In genomic region chr2:93469118-93469517, GRCm38 (mm10) we compare ENCODE assay signal across 9 mouse cellular contexts. TPM values are rescaled to one million over a fixed set of nuclear protein-coding genes. Genes with fewer than 3 reads are reported as not detected.
DNase-seq lines count a peak whose midpoint lies in the region; ATAC-seq and TF ChIP-seq lines count a peak whose summit lies in the region.
"Had no signal": no experiment of that assay in that cellular context is flagged by ENCODE, and none has a peak within 500 bp of the region (broad histone marks: within the 10 kb centered on the region; RNA-seq: fewer than 3 reads in every experiment).

No protein-coding gene starts in this region.

- no peak overlapping the region for H3K4me2 ChIP-seq in forebrain, postnatal 0 days (ENCODE audit: low read depth)
- H3K4me2 ChIP-seq in forebrain, embryonic 13.5 days: no peak overlapping the region
- no peak overlapping the region for H3K4me2 ChIP-seq in midbrain, embryonic 11.5 days
- H3K4me2 ChIP-seq in midbrain, embryonic 15.5 days: no peak overlapping the region
- H3K4me2 ChIP-seq in midbrain, embryonic 14.5 days (ENCODE audit: low read length): no peak overlapping the region
- no peak overlapping the region for H3K4me2 ChIP-seq in heart, embryonic 11.5 days

- H3K27me3 ChIP-seq in forebrain, postnatal 0 days (ENCODE audit: insufficient read depth, low read length): no peaks in the 10 kb centered on the region
- peaks cover 11% of the 10 kb centered on the region for H3K27me3 ChIP-seq in forebrain, embryonic 13.5 days
- no peaks in the 10 kb centered on the region; the same call in 1 of the 2 replicates for H3K27me3 ChIP-seq in midbrain, embryonic 11.5 days (ENCODE audit: control insufficient read depth, insufficient read depth, low read length)
- H3K27me3 ChIP-seq in midbrain, embryonic 15.5 days (replicated peaks): no peaks in the 10 kb centered on the region
- H3K27me3 ChIP-seq in midbrain, embryonic 14.5 days (ENCODE audit: control insufficient read depth, insufficient read depth, low read length): no peaks in the 10 kb centered on the region
- peaks cover 5% of the 10 kb centered on the region; the same call in 1 of the 2 replicates for H3K27me3 ChIP-seq in heart, embryonic 11.5 days (ENCODE audit: control insufficient read depth, insufficient read depth, low read length)

- no peaks in the 10 kb centered on the region for H3K4me1 ChIP-seq in forebrain, postnatal 0 days (ENCODE audit: insufficient read depth)
- H3K4me1 ChIP-seq in forebrain, embryonic 13.5 days: peaks cover 9% of the 10 kb centered on the region; the same call in 1 of the 2 replicates
- peaks cover 8% of the 10 kb centered on the region for H3K4me1 ChIP-seq in midbrain, embryonic 11.5 days (ENCODE audit: control insufficient read depth, insufficient read depth, low read length)
- peaks cover 10% of the 10 kb centered on the region for H3K4me1 ChIP-seq in midbrain, embryonic 15.5 days
- peaks cover 2% of the 10 kb centered on the region; the same call in 1 of the 2 replicates for H3K4me1 ChIP-seq in midbrain, embryonic 14.5 days (ENCODE audit: control insufficient read depth, insufficient read depth, low read length)
- H3K4me1 ChIP-seq in heart, embryonic 11.5 days (ENCODE audit: control insufficient read depth, insufficient read depth, low read length): peaks cover 2% of the 10 kb centered on the region; the same call in 1 of the 2 replicates

- no peak overlapping the region for H3K9ac ChIP-seq in forebrain, postnatal 0 days
- H3K9ac ChIP-seq in forebrain, embryonic 13.5 days: no peak overlapping the region
- no peak overlapping the region for H3K9ac ChIP-seq in midbrain, embryonic 11.5 days (ENCODE audit: low read length)
- H3K9ac ChIP-seq in midbrain, embryonic 15.5 days: no peak overlapping the region
- no peak overlapping the region for H3K9ac ChIP-seq in midbrain, embryonic 14.5 days (replicated peaks; ENCODE audit: low read length)
- H3K9ac ChIP-seq in heart, embryonic 11.5 days (ENCODE audit: low read depth, low read length): no peak overlapping the region
- H3K9ac ChIP-seq: lung, embryonic 15.5 days had no signal

- H3K9me3 ChIP-seq in forebrain, postnatal 0 days (ENCODE audit: low read length): no peaks in the 10 kb centered on the region
- no peaks in the 10 kb centered on the region for H3K9me3 ChIP-seq in forebrain, embryonic 13.5 days (replicated peaks)
- H3K9me3 ChIP-seq in midbrain, embryonic 11.5 days (ENCODE audit: control insufficient read depth, low read length): no peaks in the 10 kb centered on the region
- H3K9me3 ChIP-seq in midbrain, embryonic 15.5 days: no peaks in the 10 kb centered on the region
- H3K9me3 ChIP-seq in midbrain, embryonic 14.5 days (ENCODE audit: control insufficient read depth, low read length): no peaks in the 10 kb centered on the region
- H3K9me3 ChIP-seq in heart, embryonic 11.5 days (replicated peaks; ENCODE audit: control insufficient read depth, low read length): no peaks in the 10 kb centered on the region
- H3K9me3 ChIP-seq: lung, embryonic 15.5 days had no signal

- H3K27ac ChIP-seq in forebrain, postnatal 0 days (ENCODE audit: low read depth, low read length): no peak overlapping the region
- H3K27ac ChIP-seq in forebrain, embryonic 13.5 days: no peak overlapping the region
- no peak overlapping the region for H3K27ac ChIP-seq in midbrain, embryonic 11.5 days (ENCODE audit: low read depth, low read length)
- no peak overlapping the region for H3K27ac ChIP-seq in midbrain, embryonic 15.5 days
- no peak overlapping the region for H3K27ac ChIP-seq in midbrain, embryonic 14.5 days (replicated peaks; ENCODE audit: low read depth, low read length)
- no peak overlapping the region for H3K27ac ChIP-seq in heart, embryonic 11.5 days (ENCODE audit: low read depth, low read length)
- H3K27ac ChIP-seq: lung, embryonic 15.5 days had no signal

- peak; percentile 66 for TF ChIP-seq CTCF in forebrain, postnatal 0 days (IDR thresholded peaks at IDR 0.05; ENCODE audit: low read depth)

- H3K4me3 ChIP-seq in forebrain, postnatal 0 days (ENCODE audit: low read depth, low read length): no peak overlapping the region
- H3K4me3 ChIP-seq in forebrain, embryonic 13.5 days: no peak overlapping the region
- H3K4me3 ChIP-seq in midbrain, embryonic 11.5 days (ENCODE audit: low read depth, low read length): no peak overlapping the region
- no peak overlapping the region for H3K4me3 ChIP-seq in midbrain, embryonic 15.5 days
- H3K4me3 ChIP-seq in midbrain, embryonic 14.5 days (replicated peaks; ENCODE audit: low read depth, low read length): no peak overlapping the region
- no peak overlapping the region for H3K4me3 ChIP-seq in heart, embryonic 11.5 days (ENCODE audit: low read depth, low read length)

- peak; percentile 23 for DNase-seq in forebrain, postnatal 0 days
- DNase-seq in midbrain, embryonic 11.5 days (ENCODE audit: low spot score, missing footprints): peak; percentile 94
- peak; percentile 80 for DNase-seq in embryo, embryonic 10.5 days (ENCODE audit: low spot score)
- DNase-seq in midbrain, embryonic 14.5 days: peak; percentile 72
- no peak for DNase-seq in natural killer cell, adult 2 months (ENCODE audit: low spot score in 2 of 2)

- 11% methylated on average over 7 of the region's 7 CpGs for WGBS in forebrain, postnatal 0 days
- WGBS in forebrain, embryonic 13.5 days: 3% methylated on average over 7 of the region's 7 CpGs
- WGBS in midbrain, embryonic 11.5 days: 3% methylated on average over 7 of the region's 7 CpGs
- WGBS in midbrain, embryonic 15.5 days: 6% methylated on average over 7 of the region's 7 CpGs
- 4% methylated on average over 7 of the region's 7 CpGs for WGBS in midbrain, embryonic 14.5 days
- 12% methylated on average over 7 of the region's 7 CpGs for WGBS in heart, embryonic 11.5 days (ENCODE audit: insufficient replicate concordance)

- ATAC-seq in forebrain, postnatal 0 days: no peak
- ATAC-seq in forebrain, embryonic 13.5 days: no peak
- ATAC-seq in midbrain, embryonic 11.5 days (ENCODE audit: low FRiP score): peak; percentile 40; the same call in 1 of the 2 replicates
- ATAC-seq in midbrain, embryonic 15.5 days (replicated peaks): no peak
- ATAC-seq in midbrain, embryonic 14.5 days (ENCODE audit: low FRiP score, low TSS enrichment): no peak
- no peak for ATAC-seq in heart, embryonic 11.5 days (replicated peaks; ENCODE audit: insufficient number of reproducible peaks, low FRiP score, low TSS enrichment)

- H3K36me3 ChIP-seq in forebrain, postnatal 0 days (ENCODE audit: insufficient read depth): no peaks in the 10 kb centered on the region
- H3K36me3 ChIP-seq in forebrain, embryonic 13.5 days (ENCODE audit: poor library complexity, severe bottlenecking): no peaks in the 10 kb centered on the region
- H3K36me3 ChIP-seq in midbrain, embryonic 11.5 days (ENCODE audit: control insufficient read depth, insufficient read depth, low read length): no peaks in the 10 kb centered on the region
- H3K36me3 ChIP-seq in midbrain, embryonic 15.5 days (replicated peaks): no peaks in the 10 kb centered on the region
- no peaks in the 10 kb centered on the region for H3K36me3 ChIP-seq in midbrain, embryonic 14.5 days (ENCODE audit: control insufficient read depth, insufficient read depth, low read length)
- no peaks in the 10 kb centered on the region for H3K36me3 ChIP-seq in heart, embryonic 11.5 days (ENCODE audit: control insufficient read depth, insufficient read depth, low read length)
- H3K36me3 ChIP-seq: lung, embryonic 15.5 days had no signal

RNA-seq across cellular contexts. Expression of gene Cd82, which starts 6.2 kb away (rescaled TPM):
- 9.7 and 12.7 TPM in 2 replicates for total RNA-seq in forebrain, postnatal 0 days (2014; rRNA removed)
- 19.3 and 20.7 TPM in 2 replicates for polyA plus RNA-seq in forebrain, postnatal 0 days (2015; fragmentation: Nextera tagmentation; extraction: Ambion mirVana)
- 12.0 and 14.8 TPM in 2 replicates for polyA plus RNA-seq in forebrain, embryonic 13.5 days (2015; fragmentation: Nextera tagmentation; extraction: Ambion mirVana)
- 3.7 and 4.0 TPM in 2 replicates for polyA plus RNA-seq in midbrain, embryonic 11.5 days (2014; fragmentation: Nextera tagmentation; extraction: Ambion mirVana)
- 22.1 and 24.8 TPM in 2 replicates for polyA plus RNA-seq in midbrain, embryonic 15.5 days (2015; fragmentation: Nextera tagmentation; extraction: Ambion mirVana)
- polyA plus RNA-seq in midbrain, embryonic 14.5 days (2014; fragmentation: Nextera tagmentation; extraction: Ambion mirVana): 12.6 and 14.1 TPM in 2 replicates
- polyA plus RNA-seq in heart, embryonic 11.5 days (2014; fragmentation: Nextera tagmentation; extraction: Ambion mirVana): 10.6 and 14.3 TPM in 2 replicates

Comparison
In these comparisons a context has a peak if more than half of its experiments do, and no peak if none do; other contexts are left out.
1. DNase-seq: peak in forebrain, postnatal 0 days (single experiment), midbrain, embryonic 11.5 days (single experiment), embryo, embryonic 10.5 days (single experiment) and midbrain, embryonic 14.5 days (single experiment); none in natural killer cell, adult 2 months (0 of 2).